Comparison of ENCODE assay signal across 8 mouse cellular contexts in the genomic region with DNA sequence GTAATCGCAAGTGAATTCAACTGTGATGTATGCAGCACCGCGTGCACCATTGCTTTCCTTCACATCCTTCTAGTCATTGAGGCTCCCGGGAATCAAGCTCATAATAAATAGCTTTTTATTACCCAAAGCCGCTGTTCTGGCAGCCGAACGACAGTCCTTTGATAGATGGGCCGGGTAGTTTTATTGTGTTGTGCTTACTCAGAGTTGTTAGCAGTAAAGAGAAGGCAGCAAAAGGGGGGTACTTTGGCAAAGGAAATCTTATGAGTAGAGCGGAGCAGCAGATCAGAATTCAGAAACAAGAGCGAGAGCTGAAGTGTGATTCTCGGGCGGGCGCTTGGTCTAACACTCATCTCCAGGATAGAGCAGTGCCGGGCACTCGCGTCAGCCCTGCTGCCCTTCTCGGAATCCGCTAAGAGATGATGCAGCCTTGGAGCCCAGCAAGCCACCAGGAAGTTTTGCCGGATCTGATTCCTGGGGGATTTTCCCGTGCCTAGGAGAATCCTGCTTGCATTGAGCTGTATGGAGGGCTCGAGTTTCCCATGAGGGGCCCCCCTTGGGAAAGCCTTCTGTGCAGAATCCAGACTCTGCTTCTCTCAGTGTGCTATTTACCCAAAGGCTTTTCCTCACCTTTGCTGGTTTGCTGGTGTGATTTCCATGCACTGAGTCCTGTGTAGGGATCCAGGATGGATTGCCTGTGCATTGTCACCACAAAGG.
DNase-seq lines count a peak whose midpoint lies in the region; ATAC-seq lines count a peak whose summit lies in the region.

No protein-coding gene starts in this region.

- peaks cover 5% of the 10 kb centered on the region; the same call in 1 of the 2 replicates for H3K27me3 ChIP-seq in lung, embryonic 15.5 days
- peaks cover 3% of the 10 kb centered on the region; the same call in 1 of the 2 replicates for H3K27me3 ChIP-seq in hindbrain, embryonic 12.5 days
- no peaks in the 10 kb centered on the region for H3K27me3 ChIP-seq in neural tube, embryonic 13.5 days

- H3K4me1 ChIP-seq in lung, embryonic 15.5 days = no peaks in the 10 kb centered on the region
- peaks cover 3% of the 10 kb centered on the region; the same call in 1 of the 2 replicates for H3K4me1 ChIP-seq in hindbrain, embryonic 12.5 days
- H3K4me1 ChIP-seq in neural tube, embryonic 13.5 days (replicated peaks) = peaks cover 16% of the 10 kb centered on the region

- no peaks in the 10 kb centered on the region for H3K9me3 ChIP-seq in lung, embryonic 15.5 days
- no peaks in the 10 kb centered on the region for H3K9me3 ChIP-seq in hindbrain, embryonic 12.5 days (replicated peaks)
- no peaks in the 10 kb centered on the region for H3K9me3 ChIP-seq in neural tube, embryonic 13.5 days

- no peak for ATAC-seq in lung, embryonic 15.5 days (ENCODE audit: borderline replicate concordance, extremely low read depth, low FRiP score, low TSS enrichment)
- ATAC-seq in hindbrain, embryonic 12.5 days (ENCODE audit: low FRiP score) = peak; percentile 85
- peak; percentile 83 for ATAC-seq in neural tube, embryonic 13.5 days (ENCODE audit: low read depth)
- ATAC-seq in activated CD4-positive, CD25-positive, alpha-beta regulatory T cell, adult 4 months = no peak

- H3K4me2 ChIP-seq in lung, embryonic 15.5 days = peak overlapping the region; percentile 48
- peak overlapping the region; percentile 77 for H3K4me2 ChIP-seq in hindbrain, embryonic 12.5 days (replicated peaks)
- peak overlapping the region; percentile 78 for H3K4me2 ChIP-seq in neural tube, embryonic 13.5 days

- H3K4me3 ChIP-seq in lung, embryonic 15.5 days = peak overlapping the region; percentile 21
- peak overlapping the region; percentile 43 for H3K4me3 ChIP-seq in hindbrain, embryonic 12.5 days
- peak overlapping the region; percentile 44 for H3K4me3 ChIP-seq in neural tube, embryonic 13.5 days

- 1% methylated on average over 21 of the region's 21 CpGs for WGBS in lung, embryonic 15.5 days
- under 1% methylated on average over 21 of the region's 21 CpGs for WGBS in hindbrain, embryonic 12.5 days
- WGBS in neural tube, embryonic 13.5 days = under 1% methylated on average over 21 of the region's 21 CpGs

- no peak overlapping the region for H3K27ac ChIP-seq in lung, embryonic 15.5 days
- H3K27ac ChIP-seq in hindbrain, embryonic 12.5 days = peak overlapping the region; percentile 73
- H3K27ac ChIP-seq in neural tube, embryonic 13.5 days (replicated peaks) = peak overlapping the region; percentile 83

- intact Hi-C loops in left cerebral cortex, postnatal 4 days (cut with DNase I) = no loop called here

- no peak overlapping the region for H3K9ac ChIP-seq in lung, embryonic 15.5 days
- H3K9ac ChIP-seq in hindbrain, embryonic 12.5 days = peak overlapping the region; percentile 54
- peak overlapping the region; percentile 73 for H3K9ac ChIP-seq in neural tube, embryonic 13.5 days

- no peaks in the 10 kb centered on the region for H3K36me3 ChIP-seq in lung, embryonic 15.5 days
- no peaks in the 10 kb centered on the region for H3K36me3 ChIP-seq in hindbrain, embryonic 12.5 days
- H3K36me3 ChIP-seq in neural tube, embryonic 13.5 days = no peaks in the 10 kb centered on the region

- no peak for DNase-seq in lung, postnatal 36 days
- DNase-seq in embryo, embryonic 11 days = peak; percentile 65
- peak; percentile 26 for DNase-seq in left cerebral cortex, postnatal 4 days
- DNase-seq in T-cell, adult 2 months (ENCODE audit: low spot score) = no peak

Comparison
In these comparisons a context has a peak if more than half of its experiments do, and no peak if none do; other contexts are left out.
1. ATAC-seq: peak in hindbrain, embryonic 12.5 days (single experiment) and neural tube, embryonic 13.5 days (single experiment); none in lung, embryonic 15.5 days (single experiment) and activated CD4-positive, CD25-positive, alpha-beta regulatory T cell, adult 4 months (single experiment).
2. DNase-seq: peak in embryo, embryonic 11 days (single experiment) and left cerebral cortex, postnatal 4 days (single experiment); none in lung, postnatal 36 days (single experiment) and T-cell, adult 2 months (single experiment).
3. Peak in every context shown above with its lines, with median percentiles within 50 percentile points of each other: H3K4me2 ChIP-seq and H3K4me3 ChIP-seq.